Mouse (Mus musculus) MEL (cell line): ENCODE results near the gene Rdh16. TPM values are rescaled to one million over a fixed set of nuclear protein-coding genes. Genes with fewer than 3 reads are reported as not detected.

Source experiments
- DNase-seq: peaks from one replicate; pipeline ENCODE4 v3.0.0; 2011; ENCODE audit warnings: low read depth, low spot score
- H3K27ac ChIP-seq: 2 replicates; pipeline ENCODE4 v1.5.1; 2012; ENCODE audit warnings: low read depth, mild to moderate bottlenecking, control low read depth, low read length, moderate library complexity; ENCODE audit not compliant: control insufficient read depth
- H3K27me3 ChIP-seq, 2 experiments: fragments of 150-350 bp in 1 of 2; sonication (generic) in 1 of 2; 2 replicates each; pipeline ENCODE4 v1.6.1; 2012; ENCODE audit warnings: low read length in 2 of 2, mild to moderate bottlenecking in 2 of 2, improper control_type of control experiment in 1 of 2, moderate library complexity in 1 of 2; ENCODE audit not compliant: insufficient read depth in 2 of 2, control insufficient read depth in 1 of 2
- H3K36me3 ChIP-seq, 2 experiments: 2 replicates each; pipeline ENCODE4 v1.6.1; 2012 to 2014; ENCODE audit warnings: low read length in 2 of 2, improper control_type of control experiment in 1 of 2, inconsistent platforms in 1 of 2, mild to moderate bottlenecking in 1 of 2; ENCODE audit not compliant: insufficient read depth in 2 of 2, control insufficient read depth in 1 of 2
- H3K4me1 ChIP-seq, 2 experiments: fragments of 150-350 bp in 1 of 2; sonication (generic) in 1 of 2; 2 replicates each; pipeline ENCODE4 v1.6.1; 2012; ENCODE audit warnings: low read length in 2 of 2, improper control_type of control experiment in 1 of 2, mild to moderate bottlenecking in 1 of 2; ENCODE audit not compliant: insufficient read depth in 2 of 2, control insufficient read depth in 1 of 2
- H3K4me3 ChIP-seq, 2 experiments: fragments of 150-350 bp in 1 of 2; sonication (generic) in 1 of 2; 2 replicates each; pipeline ENCODE4 v1.5.1; 2012; ENCODE audit warnings: low read depth in 2 of 2, low read length in 2 of 2, mild to moderate bottlenecking in 2 of 2, moderate library complexity in 2 of 2, control low read depth in 1 of 2, improper control_type of control experiment in 1 of 2; ENCODE audit not compliant: control insufficient read depth in 1 of 2, insufficient read depth in 1 of 2
- H3K79me2 ChIP-seq: 2 replicates; pipeline ENCODE4 v1.6.1; 2012; ENCODE audit warnings: mild to moderate bottlenecking, low read length, moderate library complexity; ENCODE audit not compliant: control insufficient read depth, poor library complexity, insufficient read depth
- H3K9ac ChIP-seq: 2 replicates; pipeline ENCODE4 v1.6.1; 2012; ENCODE audit warnings: low read depth, mild to moderate bottlenecking, control low read depth, low read length, moderate library complexity; ENCODE audit not compliant: control insufficient read depth, poor library complexity, severe bottlenecking
- H3K9me3 ChIP-seq: fragments of 150-350 bp; sonication (generic); replicated peaks from 2 replicates; pipeline ENCODE4 v1.6.1; 2012; ENCODE audit warnings: mild to moderate bottlenecking, low read length, improper control_type of control experiment, moderate library complexity; ENCODE audit not compliant: insufficient read depth
- BHLHE40 ChIP-seq: IDR thresholded peaks from 2 replicates; pipeline ENCODE4 v1.6.1; 2012; ENCODE audit warnings: low read depth, mild to moderate bottlenecking, inconsistent platforms, low read length, improper control_type of control experiment, borderline replicate concordance
- CHD2 ChIP-seq: IDR thresholded peaks from 2 replicates; pipeline ENCODE4 v1.6.1; 2011; ENCODE audit warnings: low read length, improper control_type of control experiment
- CTCF ChIP-seq, 3 experiments: IDR thresholded peaks in 2 of 3; conservative IDR thresholded peaks in 1 of 3; 2 replicates each; pipeline ENCODE4 v1.5.1; 2011 to 2012; ENCODE audit warnings: low read length in 3 of 3, low read depth in 2 of 3, mild to moderate bottlenecking in 2 of 3, improper control_type of control experiment in 1 of 3, inconsistent platforms in 1 of 3, mixed read lengths in 1 of 3, moderate library complexity in 1 of 3; ENCODE audit not compliant: control insufficient read depth in 1 of 3, insufficient read depth in 1 of 3, poor library complexity in 1 of 3, severe bottlenecking in 1 of 3
- ELF1 ChIP-seq: IDR thresholded peaks from 2 replicates; pipeline ENCODE4 v1.6.1; 2014; ENCODE audit warnings: low read depth, mild to moderate bottlenecking, inconsistent platforms, low read length, improper control_type of control experiment, moderate library complexity
- EP300 ChIP-seq, 2 experiments: IDR thresholded peaks; 2 replicates each; pipeline ENCODE4 v1.6.1; 2011; ENCODE audit warnings: improper control_type of control experiment in 2 of 2, low read length in 2 of 2, low read depth in 1 of 2, mild to moderate bottlenecking in 1 of 2
- GABPA ChIP-seq: IDR thresholded peaks from 2 replicates; pipeline ENCODE4 v1.6.1; 2012; ENCODE audit warnings: low read depth, mild to moderate bottlenecking, inconsistent platforms, low read length, improper control_type of control experiment, moderate library complexity
- GATA1 ChIP-seq: IDR thresholded peaks from 2 replicates; pipeline ENCODE4 v1.6.1; 2011; ENCODE audit warnings: low read depth, low read length, improper control_type of control experiment
- MEF2A ChIP-seq: IDR thresholded peaks from 2 replicates; pipeline ENCODE4 v1.6.1; 2014; ENCODE audit warnings: low read depth, mild to moderate bottlenecking, inconsistent platforms, low read length, improper control_type of control experiment; ENCODE audit not compliant: poor library complexity, insufficient replicate concordance, severe bottlenecking; ENCODE audit errors: extremely low read depth
- MYC ChIP-seq: IDR thresholded peaks from 2 replicates; pipeline ENCODE4 v1.6.1; 2011; ENCODE audit warnings: low read depth, mild to moderate bottlenecking, low read length, improper control_type of control experiment, moderate library complexity
- NRF1 ChIP-seq: IDR thresholded peaks from 2 replicates; pipeline ENCODE4 v1.6.1; 2014; ENCODE audit warnings: low read depth, mild to moderate bottlenecking, inconsistent platforms, low read length, improper control_type of control experiment, moderate library complexity; ENCODE audit not compliant: poor library complexity, insufficient read depth, severe bottlenecking
- POLR2A ChIP-seq, 2 experiments: IDR thresholded peaks; 2 replicates each; pipeline ENCODE4 v1.6.1; 2011 to 2012; ENCODE audit warnings: low read length in 2 of 2, mild to moderate bottlenecking in 2 of 2, control low read depth in 1 of 2, improper control_type of control experiment in 1 of 2, low read depth in 1 of 2, moderate library complexity in 1 of 2; ENCODE audit not compliant: control insufficient read depth in 1 of 2, insufficient read depth in 1 of 2, poor library complexity in 1 of 2
- POLR2AphosphoS2 ChIP-seq: IDR thresholded peaks from 2 replicates; pipeline ENCODE4 v1.6.1; 2011; ENCODE audit warnings: low read length, improper control_type of control experiment
- RAD21 ChIP-seq: IDR thresholded peaks from 2 replicates; pipeline ENCODE4 v1.6.1; 2011; ENCODE audit warnings: mild to moderate bottlenecking, low read depth, low read length, improper control_type of control experiment
- SMC3 ChIP-seq: IDR thresholded peaks from 2 replicates; pipeline ENCODE4 v1.6.1; 2011; ENCODE audit warnings: low read depth, low read length, improper control_type of control experiment
- TAL1 ChIP-seq: IDR thresholded peaks from 2 replicates; pipeline ENCODE4 v1.6.1; 2012; ENCODE audit warnings: mild to moderate bottlenecking, inconsistent platforms, low read length, moderate library complexity, mixed read lengths
- TBP ChIP-seq: IDR thresholded peaks from 2 replicates; pipeline ENCODE4 v1.8.0; 2011; ENCODE audit warnings: low read depth, low read length, improper control_type of control experiment
- TCF12 ChIP-seq: IDR thresholded peaks from 2 replicates; pipeline ENCODE4 v1.6.1; 2014; ENCODE audit warnings: low read depth, mild to moderate bottlenecking, inconsistent platforms, low read length, improper control_type of control experiment, moderate library complexity
- USF1 ChIP-seq: IDR thresholded peaks from 2 replicates; pipeline ENCODE4 v1.6.1; 2014; ENCODE audit warnings: low read depth, mild to moderate bottlenecking, inconsistent platforms, low read length, improper control_type of control experiment, moderate library complexity
- USF2 ChIP-seq, 2 experiments: IDR thresholded peaks; 2 replicates each; pipeline ENCODE4 v1.6.1; 2011 to 2012; ENCODE audit warnings: improper control_type of control experiment in 2 of 2, low read length in 2 of 2, borderline replicate concordance in 1 of 2, inconsistent platforms in 1 of 2, low read depth in 1 of 2, mild to moderate bottlenecking in 1 of 2; ENCODE audit not compliant: insufficient read depth in 1 of 2
- ZC3H11A ChIP-seq: IDR thresholded peaks from 2 replicates; pipeline ENCODE4 v1.6.1; 2012; ENCODE audit warnings: low read depth, mild to moderate bottlenecking, inconsistent platforms, low read length, improper control_type of control experiment
- ZKSCAN1 ChIP-seq: IDR thresholded peaks from 2 replicates; pipeline ENCODE4 v1.6.1; 2012; ENCODE audit warnings: low read depth, mild to moderate bottlenecking, inconsistent platforms, low read length, improper control_type of control experiment, moderate library complexity
- ZNF384 ChIP-seq: IDR thresholded peaks from 2 replicates; pipeline ENCODE4 v1.6.1; 2012; ENCODE audit warnings: low read depth, mild to moderate bottlenecking, inconsistent platforms, low read length, improper control_type of control experiment
- polyA plus RNA-seq, 2 experiments: library from polyadenylated mRNA; stranded (reverse) in 1 of 2; unstranded in 1 of 2; fragments of >175 nt in 1 of 2; fragments of >200 nt in 1 of 2; gene quantifications; 2 replicates each; pipeline versions ENCODE4 v1.2.1 to v1.2.4; 2012; ENCODE audit warnings: low replicate concordance in 2 of 2, low read depth in 1 of 2; ENCODE audit not compliant: insufficient read length in 2 of 2, insufficient read depth in 1 of 2, missing spikeins in 1 of 2
- total RNA-seq: library from RNA; depleted of rRNA; stranded (reverse); fragments of 300-350 nt; gene quantifications from 2 replicates; pipeline ENCODE4 v1.2.3, GENCODE M21; 2012

Gene Rdh16
- total and polyA plus RNA-seq, 3 experiments, result not detected

DNA sequence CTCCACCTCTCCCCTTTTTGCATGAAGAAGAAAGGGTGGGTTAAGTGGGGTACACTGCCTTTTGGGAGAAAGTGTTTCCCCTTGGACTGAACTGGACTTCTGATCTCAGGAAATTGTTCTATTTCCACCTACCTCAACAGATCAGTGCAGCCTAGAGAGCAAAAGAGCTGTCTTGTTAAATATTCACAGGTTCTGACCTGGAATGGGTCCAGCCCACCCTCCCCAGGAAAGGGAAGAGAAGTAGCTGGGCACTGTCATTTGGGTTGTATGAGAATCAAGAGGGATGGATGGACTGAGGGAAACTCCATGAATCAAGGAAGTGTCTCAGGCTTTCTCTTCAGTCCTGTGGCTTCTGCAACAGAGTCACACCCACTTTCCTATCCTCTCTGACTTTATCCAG lies 64.0 kb downstream of the Rdh16 start:
- H3K27me3 ChIP-seq, result peaks cover 3 to 11% of the 10 kb centered on the region in 2 experiments; a peak in 3 of 4 replicates
- no peak for TF ChIP-seq EP300 (IDR thresholded peaks at IDR 0.05; ENCODE audit: low read depth in 1 of 2, low read length in 2 of 2)
- no peak for TF ChIP-seq ELF1
- TF ChIP-seq RAD21, result no peak
- TF ChIP-seq NRF1, result no peak
- no peak for TF ChIP-seq TAL1
- TF ChIP-seq SMC3, result no peak
- no peak for TF ChIP-seq GATA1
- TF ChIP-seq ZC3H11A, result no peak
- no peak for TF ChIP-seq ZNF384
- no peak for TF ChIP-seq BHLHE40
- no peak for TF ChIP-seq POLR2AphosphoS2
- TF ChIP-seq TBP, result no peak
- no peak for TF ChIP-seq TCF12
- no peak overlapping the region for H3K27ac ChIP-seq
- no peak overlapping the region for H3K4me3 ChIP-seq
- no peak overlapping the region for H3K9ac ChIP-seq
- no peaks in the 10 kb centered on the region for H3K36me3 ChIP-seq
- no peak for DNase-seq
- no peaks in the 10 kb centered on the region for H3K4me1 ChIP-seq
- H3K9me3 ChIP-seq, result no peaks in the 10 kb centered on the region
- no peaks in the 10 kb centered on the region for H3K79me2 ChIP-seq

DNA sequence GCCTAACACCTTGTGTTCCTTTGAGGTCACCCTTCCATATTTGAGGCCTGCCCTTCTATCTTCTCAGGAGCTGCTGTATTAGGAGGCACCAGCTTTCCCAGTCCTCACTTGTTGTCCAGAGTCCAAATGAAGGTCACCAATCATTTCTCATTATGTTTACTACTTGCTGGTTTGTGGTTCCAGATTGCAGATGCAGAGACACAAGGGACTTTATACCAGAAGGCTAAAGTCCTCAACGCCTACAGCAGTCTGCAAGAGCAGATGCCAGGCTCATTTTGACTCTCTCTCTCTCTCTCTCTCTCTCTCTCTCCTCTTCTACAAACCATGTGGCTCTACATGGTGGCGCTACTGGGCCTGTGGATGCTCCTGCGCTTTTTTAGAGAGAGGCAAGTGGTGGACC lies 65.3 kb downstream of the Rdh16 start, which contains the start of gene Rdh16f2:
Gene Rdh16f2 (plus strand): TSS at position 243 of the 400 bp plus-strand sequence.
- no peak within 1 kb of the TSS for H3K27ac ChIP-seq
- no peaks in the 10 kb centered on the region for H3K36me3 ChIP-seq
- no peaks in the 10 kb centered on the region for H3K79me2 ChIP-seq
- no peak for DNase-seq
- no peaks in the 10 kb centered on the region for H3K4me1 ChIP-seq
- peaks cover 0 to 4% of the 10 kb centered on the region in 2 experiments; a peak in 3 of 4 replicates for H3K27me3 ChIP-seq
- no peaks in the 10 kb centered on the region for H3K9me3 ChIP-seq
- H3K9ac ChIP-seq, result no peak within 1 kb of the TSS
- H3K4me3 ChIP-seq, result no peak within 1 kb of the TSS
- TF ChIP-seq MEF2A (no peak), CHD2 (no peak), TAL1 (no peak), SMC3 (no peak), POLR2A (IDR thresholded peaks at IDR 0.05; ENCODE audit: control insufficient read depth in 1 of 2, insufficient read depth in 1 of 2, low read depth in 1 of 2, low read length in 2 of 2, poor library complexity in 1 of 2) (no peak), ELF1 (no peak), GABPA (no peak), USF2 (IDR thresholded peaks at IDR 0.05; ENCODE audit: borderline replicate concordance in 1 of 2, insufficient read depth in 1 of 2, low read depth in 1 of 2, low read length in 2 of 2) (no peak), MYC (no peak), USF1 (no peak), CTCF (IDR thresholded peaks at IDR 0.05 in 2 of 3, conservative IDR thresholded peaks at IDR 0.05 in 1 of 3; ENCODE audit: control insufficient read depth in 1 of 3, insufficient read depth in 1 of 3, low read depth in 2 of 3, low read length in 3 of 3, poor library complexity in 1 of 3, severe bottlenecking in 1 of 3) (no peak), ZKSCAN1 (no peak), EP300 (IDR thresholded peaks at IDR 0.05; ENCODE audit: low read depth in 1 of 2, low read length in 2 of 2) (no peak)
